Mouse (Mus musculus): ENCODE results near the gene Slit3.

Slit3 gene

GRCm38 (mm10) chr11:35257351-35257750, 136.3 kb downstream of the Slit3 start:
- H3K27me3 ChIP-seq (ENCODE audit: control insufficient read depth, insufficient read depth, low read length, poor library complexity, severe bottlenecking), result no peaks in the 10 kb centered on the region
- no peak for DNase-seq (ENCODE audit: low read depth, low spot score)
- H3K36me3 ChIP-seq (ENCODE audit: control insufficient read depth, insufficient read depth, low read length, poor library complexity, severe bottlenecking), result no peaks in the 10 kb centered on the region

- Histone ChIP-seq H3K36me3 (ENCODE audit: control insufficient read depth, insufficient read depth, low read length, poor library complexity, severe bottlenecking) (no peaks in the 10 kb centered on the region), H3K27me3 (ENCODE audit: control insufficient read depth, insufficient read depth, low read length, poor library complexity, severe bottlenecking) (no peaks in the 10 kb centered on the region)
- no peak for DNase-seq (ENCODE audit: low read depth, low spot score)
These were observed 140.6 kb downstream of the Slit3 start for GRCm38 (mm10) chr11:35261562-35262087.

GRCm38 (mm10) chr11:35262289-35262941, 141.4 kb downstream of the Slit3 start:
- DNase-seq (ENCODE audit: low read depth, low spot score), result no peak
- Histone ChIP-seq H3K36me3 (ENCODE audit: control insufficient read depth, insufficient read depth, low read length, poor library complexity, severe bottlenecking) (no peaks in the 10 kb centered on the region), H3K27me3 (ENCODE audit: control insufficient read depth, insufficient read depth, low read length, poor library complexity, severe bottlenecking) (no peaks in the 10 kb centered on the region)

- no peaks in the 10 kb centered on the region for H3K36me3 ChIP-seq (ENCODE audit: control insufficient read depth, insufficient read depth, low read length, poor library complexity, severe bottlenecking)
- no peaks in the 10 kb centered on the region for H3K27me3 ChIP-seq (ENCODE audit: control insufficient read depth, insufficient read depth, low read length, poor library complexity, severe bottlenecking)
- no peak for DNase-seq (ENCODE audit: low read depth, low spot score)
These were observed 143.7 kb downstream of the Slit3 start for GRCm38 (mm10) chr11:35264749-35265148.

GRCm38 (mm10) chr11:35270396-35270795, 149.4 kb downstream of the Slit3 start:
- no peak for DNase-seq (ENCODE audit: low read depth, low spot score)
- no peaks in the 10 kb centered on the region for H3K36me3 ChIP-seq (ENCODE audit: control insufficient read depth, insufficient read depth, low read length, poor library complexity, severe bottlenecking)

GRCm38 (mm10) chr11:35273416-35273815, 152.4 kb downstream of the Slit3 start:
- DNase-seq (ENCODE audit: low read depth, low spot score), result no peak
- Histone ChIP-seq H3K36me3 (ENCODE audit: control insufficient read depth, insufficient read depth, low read length, poor library complexity, severe bottlenecking) (no peaks in the 10 kb centered on the region), H3K27me3 (ENCODE audit: control insufficient read depth, insufficient read depth, low read length, poor library complexity, severe bottlenecking) (no peaks in the 10 kb centered on the region)

More at GRCm38 (mm10) chr11:35270396-35270795, 149.4 kb downstream of the Slit3 start:
- H3K27me3 ChIP-seq (ENCODE audit: control insufficient read depth, insufficient read depth, low read length, poor library complexity, severe bottlenecking), result no peaks in the 10 kb centered on the region

- DNase-seq (ENCODE audit: low read depth, low spot score), result no peak
- H3K27me3 ChIP-seq (ENCODE audit: control insufficient read depth, insufficient read depth, low read length, poor library complexity, severe bottlenecking), result no peaks in the 10 kb centered on the region
- H3K36me3 ChIP-seq (ENCODE audit: control insufficient read depth, insufficient read depth, low read length, poor library complexity, severe bottlenecking), result no peaks in the 10 kb centered on the region
These were observed 153.0 kb downstream of the Slit3 start for GRCm38 (mm10) chr11:35274036-35274435.

GRCm38 (mm10) chr11:35275300-35275699, 154.3 kb downstream of the Slit3 start:
- Histone ChIP-seq H3K27me3 (ENCODE audit: control insufficient read depth, insufficient read depth, low read length, poor library complexity, severe bottlenecking) (no peaks in the 10 kb centered on the region), H3K36me3 (ENCODE audit: control insufficient read depth, insufficient read depth, low read length, poor library complexity, severe bottlenecking) (no peaks in the 10 kb centered on the region)
- DNase-seq (ENCODE audit: low read depth, low spot score), result no peak

- no peaks in the 10 kb centered on the region for H3K27me3 ChIP-seq (ENCODE audit: control insufficient read depth, insufficient read depth, low read length, poor library complexity, severe bottlenecking)
- no peak for DNase-seq (ENCODE audit: low read depth, low spot score)
- H3K36me3 ChIP-seq (ENCODE audit: control insufficient read depth, insufficient read depth, low read length, poor library complexity, severe bottlenecking), result no peaks in the 10 kb centered on the region
These were observed 155.0 kb downstream of the Slit3 start for GRCm38 (mm10) chr11:35276001-35276400.

- Histone ChIP-seq H3K27me3 (ENCODE audit: control insufficient read depth, insufficient read depth, low read length, poor library complexity, severe bottlenecking) (no peaks in the 10 kb centered on the region), H3K36me3 (ENCODE audit: control insufficient read depth, insufficient read depth, low read length, poor library complexity, severe bottlenecking) (no peaks in the 10 kb centered on the region)
- no peak for DNase-seq (ENCODE audit: low read depth, low spot score)
These were observed 157.2 kb downstream of the Slit3 start for GRCm38 (mm10) chr11:35278128-35278769.

- H3K27me3 ChIP-seq (ENCODE audit: control insufficient read depth, insufficient read depth, low read length, poor library complexity, severe bottlenecking), result no peaks in the 10 kb centered on the region
- no peak for DNase-seq (ENCODE audit: low read depth, low spot score)
- no peaks in the 10 kb centered on the region for H3K36me3 ChIP-seq (ENCODE audit: control insufficient read depth, insufficient read depth, low read length, poor library complexity, severe bottlenecking)
These were observed 159.8 kb downstream of the Slit3 start for GRCm38 (mm10) chr11:35280826-35281225.

GRCm38 (mm10) chr11:35282001-35282632, 161.1 kb downstream of the Slit3 start:
- no peak for DNase-seq (ENCODE audit: low read depth, low spot score)
- Histone ChIP-seq H3K36me3 (ENCODE audit: control insufficient read depth, insufficient read depth, low read length, poor library complexity, severe bottlenecking) (no peaks in the 10 kb centered on the region), H3K27me3 (ENCODE audit: control insufficient read depth, insufficient read depth, low read length, poor library complexity, severe bottlenecking) (no peaks in the 10 kb centered on the region)

- Histone ChIP-seq H3K27me3 (ENCODE audit: control insufficient read depth, insufficient read depth, low read length, poor library complexity, severe bottlenecking) (no peaks in the 10 kb centered on the region), H3K36me3 (ENCODE audit: control insufficient read depth, insufficient read depth, low read length, poor library complexity, severe bottlenecking) (no peaks in the 10 kb centered on the region)
- DNase-seq (ENCODE audit: low read depth, low spot score), result no peak
These were observed 162.0 kb downstream of the Slit3 start for GRCm38 (mm10) chr11:35282825-35283571.

GRCm38 (mm10) chr11:35283767-35284166, 162.7 kb downstream of the Slit3 start:
- no peak for DNase-seq (ENCODE audit: low read depth, low spot score)
- no peaks in the 10 kb centered on the region for H3K36me3 ChIP-seq (ENCODE audit: control insufficient read depth, insufficient read depth, low read length, poor library complexity, severe bottlenecking)
- no peaks in the 10 kb centered on the region for H3K27me3 ChIP-seq (ENCODE audit: control insufficient read depth, insufficient read depth, low read length, poor library complexity, severe bottlenecking)

Data from splenic B cell, adult 2 months (primary cell).